Mouse (Mus musculus) embryo, embryonic 11.5 days (tissue): ENCODE measurements at regions not wholly inside any gene's neighbourhood (a gene's known extent, or its start where the extent isn't known, plus 50 kb on each side); places are given as distances from the start of the nearest gene placed in this dataset.
"Not testable (repeated sequence)": the region's sequence is repeated elsewhere in the genome, so short reads cannot be mapped to it uniquely, and the experiment has no call there.

Experiments used
- DNase-seq: peaks from one replicate; pipeline ENCODE4 v3.0.0-alpha.2; 2012; ENCODE audit warnings: low read depth, low spot score

DNA sequence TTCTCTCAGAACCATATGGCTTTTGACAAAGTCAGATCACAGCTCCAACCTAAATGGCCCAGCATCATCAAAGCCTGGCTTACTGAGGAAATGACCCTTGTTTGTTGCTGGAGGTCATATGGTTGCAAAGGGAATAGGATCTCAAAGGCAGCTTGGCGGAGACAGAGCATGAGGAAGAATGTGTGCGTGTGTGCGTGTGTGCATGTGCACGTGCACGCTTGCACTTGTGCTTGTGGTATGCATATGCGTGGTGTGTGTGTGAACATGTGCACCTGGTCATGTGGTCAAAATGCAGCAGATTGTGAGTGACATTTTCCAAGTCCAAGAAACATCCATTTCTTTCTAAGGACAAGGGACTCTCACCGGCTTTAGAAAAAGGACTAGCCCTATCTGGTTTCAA lies 216.9 kb downstream of the Dact1 start:
- no peak for DNase-seq

- DNase-seq = no peak
These were observed 222.5 kb downstream of the Dact1 start for GRCm38 (mm10) chr12:71532161-71532560.

- DNase-seq = no peak
These were observed 223.2 kb downstream of the Dact1 start for GRCm38 (mm10) chr12:71532708-71533450.

DNA sequence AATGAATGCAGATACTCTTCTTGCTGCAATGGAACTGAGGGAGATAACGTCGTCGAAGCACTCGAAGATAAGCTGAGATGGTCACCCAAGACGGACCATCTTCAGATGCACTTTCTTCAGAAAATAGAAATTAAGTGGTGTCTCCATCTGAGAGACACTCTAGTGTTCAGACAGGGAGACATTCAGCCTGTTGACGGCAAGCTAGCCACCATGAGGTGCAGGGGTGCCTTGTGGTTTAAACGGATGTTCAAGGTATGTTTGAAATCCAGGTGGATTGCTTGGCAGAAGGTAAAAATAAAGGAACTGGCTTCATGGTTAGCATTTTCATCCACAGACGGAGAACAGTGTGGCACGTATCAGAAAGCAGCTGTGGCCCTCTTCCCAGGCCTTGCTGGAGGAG lies 224.0 kb downstream of the Dact1 start:
- no peak for DNase-seq

DNA sequence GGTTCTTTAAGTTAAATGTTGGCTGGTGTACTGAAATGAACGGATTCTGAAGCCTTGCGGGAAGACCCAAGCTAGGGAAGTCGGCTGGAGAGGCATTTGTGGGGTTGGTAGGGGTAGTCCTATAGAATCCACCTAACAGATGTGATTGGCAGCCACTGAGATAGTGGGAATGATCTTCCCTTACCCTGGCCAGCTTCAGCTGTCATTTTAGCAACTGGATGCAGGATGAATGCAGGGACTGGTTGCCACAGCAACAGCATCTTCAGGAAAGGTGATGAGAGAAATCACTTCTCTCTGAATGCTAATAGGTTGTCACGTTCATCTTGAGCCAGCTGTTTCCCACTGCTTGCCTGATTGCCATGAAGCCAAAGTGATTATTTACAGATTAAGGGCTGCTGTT lies 224.5 kb downstream of the Dact1 start:
- no peak for DNase-seq

DNA sequence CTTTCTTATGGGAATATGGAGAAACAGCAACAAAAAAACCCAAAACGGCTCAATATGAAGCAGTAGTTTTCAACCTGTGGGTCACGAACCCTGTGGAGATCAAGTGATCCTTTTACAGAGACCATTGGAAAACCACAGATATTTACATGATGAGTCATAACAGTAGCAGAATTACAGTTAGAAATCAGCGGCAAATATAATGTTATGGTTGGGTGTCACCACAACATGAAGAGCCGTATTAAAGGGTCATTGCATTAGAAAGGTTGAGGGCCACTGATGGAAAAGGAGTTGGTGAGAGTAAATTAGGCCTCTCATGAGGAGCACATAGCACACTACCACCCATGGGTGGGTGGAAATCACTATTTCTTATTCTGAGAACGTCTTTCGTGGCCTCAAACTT lies 225.6 kb downstream of the Dact1 start:
- DNase-seq = no peak

DNA sequence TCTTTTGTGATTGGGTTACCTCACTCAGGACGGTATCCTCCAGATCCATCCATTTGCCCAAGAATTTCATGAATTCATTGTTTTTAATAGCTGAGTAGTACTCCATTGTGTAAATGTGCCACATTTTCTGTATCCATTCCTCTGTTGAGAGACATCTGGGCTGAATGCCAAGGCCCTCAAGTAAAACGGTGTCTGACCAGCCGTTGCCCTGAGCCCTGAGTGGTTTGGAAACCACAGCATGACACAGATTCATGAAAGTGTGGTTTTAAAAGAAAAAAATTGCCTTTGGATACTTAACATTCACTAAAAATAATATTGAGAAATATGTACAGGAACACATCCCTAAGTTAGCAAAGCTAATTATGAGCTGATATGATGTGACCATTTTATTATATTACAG lies 226.1 kb downstream of the Dact1 start:
- DNase-seq = not testable (repeated sequence)

- DNase-seq = no peak
These were observed 229.0 kb downstream of the Dact1 start for GRCm38 (mm10) chr12:71538691-71539090.

DNA sequence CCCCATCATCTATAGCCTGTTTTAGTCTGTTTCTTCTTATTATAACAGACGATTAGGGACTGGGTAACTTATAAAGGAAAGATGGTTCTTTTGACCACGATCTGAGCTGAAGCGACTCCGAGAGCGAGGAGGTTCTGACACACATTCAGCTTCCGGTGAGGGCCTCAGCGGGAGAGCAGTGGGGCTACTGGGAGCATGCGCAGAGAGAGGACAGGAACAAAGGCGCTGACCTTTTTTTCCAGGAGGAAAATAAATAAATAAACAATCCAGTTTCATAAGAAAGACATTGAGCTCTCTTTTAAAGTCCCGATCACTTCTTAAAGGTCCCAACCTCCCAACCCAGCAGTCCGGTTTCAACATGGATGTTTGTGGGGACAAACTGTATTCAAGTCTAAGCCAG lies 230.6 kb downstream of the Dact1 start:
- DNase-seq = no peak

DNA sequence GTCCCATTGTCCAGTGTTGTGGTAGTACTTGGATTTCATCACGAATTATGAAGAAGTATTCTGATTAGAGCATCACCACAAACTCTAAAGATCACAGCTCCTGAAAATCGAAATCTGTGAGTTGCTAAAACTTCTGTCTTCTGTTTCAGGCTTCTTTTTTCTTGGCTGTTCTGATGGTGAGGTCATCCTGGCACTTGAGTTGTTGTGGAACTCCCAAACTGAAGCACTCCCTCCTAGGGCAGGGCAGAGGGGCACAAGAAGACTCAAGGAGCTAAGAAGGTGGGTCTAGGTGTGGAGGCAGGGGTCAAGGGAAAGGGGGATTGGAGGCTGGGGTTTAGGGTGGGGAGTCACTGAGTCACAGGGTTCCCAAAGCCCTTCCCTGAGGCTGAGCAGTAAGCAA lies 232.3 kb downstream of the Dact1 start:
- DNase-seq = no peak

GRCm38 (mm10) chr12:71543571-71544119 lies 234.0 kb downstream of the Dact1 start:
- DNase-seq = no peak

- DNase-seq = no peak
These were observed 234.9 kb downstream of the Dact1 start for GRCm38 (mm10) chr12:71544401-71545159.

- no peak for DNase-seq
These were observed 237.0 kb downstream of the Dact1 start for GRCm38 (mm10) chr12:71546523-71547265.

DNA sequence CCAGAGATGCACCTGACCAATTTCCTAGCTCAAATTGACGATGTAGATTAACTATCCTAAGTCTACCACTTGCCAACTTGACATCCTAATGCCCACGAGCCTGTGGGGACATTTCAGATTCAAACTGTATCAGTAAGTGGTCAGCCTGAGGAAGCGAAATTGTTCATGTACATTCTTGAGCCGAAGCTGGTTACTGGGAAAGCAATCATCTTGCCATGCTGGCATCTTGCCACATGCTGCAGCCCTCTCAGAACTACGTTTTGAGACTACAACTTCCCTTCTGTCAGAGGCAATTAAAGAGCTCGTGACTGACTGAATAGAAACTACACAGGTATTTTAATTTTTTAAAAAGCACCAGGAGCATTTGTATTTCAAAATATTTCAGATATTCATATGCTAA lies 239.7 kb downstream of the Dact1 start:
- DNase-seq = no peak

- no peak for DNase-seq
These were observed 244.5 kb downstream of the Dact1 start for GRCm38 (mm10) chr12:71554212-71554611.

DNA sequence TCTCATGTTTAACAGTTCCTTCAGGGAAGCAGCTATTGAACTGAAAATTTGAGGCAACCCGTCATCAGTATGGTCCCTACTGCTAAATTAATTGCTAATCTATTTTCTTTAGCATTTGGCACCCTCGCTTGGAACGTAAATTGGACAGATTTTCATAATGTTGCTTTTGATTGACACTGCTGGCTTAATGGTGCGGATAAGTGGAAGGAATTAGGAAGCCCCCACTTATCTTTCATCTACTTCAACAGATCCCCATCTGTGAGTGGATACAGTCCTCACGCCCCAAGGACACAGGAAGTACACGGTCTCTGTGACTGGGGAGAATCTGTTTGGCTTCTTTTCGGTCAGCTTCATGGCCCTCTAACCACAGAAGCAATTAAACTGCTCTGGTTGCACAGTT lies 251.6 kb downstream of the Dact1 start:
- DNase-seq = no peak

DNA sequence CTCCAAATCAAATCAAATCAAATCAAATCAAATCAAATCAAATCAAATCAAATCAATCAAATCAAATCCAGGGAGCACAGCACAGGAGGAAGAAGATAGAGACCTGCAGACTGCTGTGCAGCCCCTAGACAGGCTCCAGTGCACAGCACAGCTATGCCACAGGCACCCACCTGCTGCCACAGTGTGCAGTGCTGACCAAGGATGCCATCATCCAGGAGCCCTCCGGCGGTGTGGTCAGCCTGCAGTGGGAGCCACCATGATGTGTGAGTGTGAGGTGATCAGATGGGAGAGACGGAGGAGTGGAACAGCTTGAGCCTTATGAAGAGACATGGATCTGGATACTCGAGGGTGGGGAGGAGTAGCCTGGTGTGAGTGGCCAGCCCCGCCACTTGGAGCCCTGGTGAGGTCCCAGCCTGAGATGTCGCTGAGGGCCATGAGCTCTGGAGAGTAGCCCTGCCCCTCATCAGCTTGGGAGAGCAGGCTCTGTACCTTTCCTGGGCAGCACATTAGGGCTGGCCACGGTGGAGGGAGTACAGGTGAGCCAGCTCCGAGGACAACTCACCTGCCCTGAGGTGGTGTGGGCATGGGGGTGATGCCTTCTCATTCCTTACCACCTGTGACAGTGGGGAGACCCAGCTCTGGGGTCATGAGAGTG lies 252.4 kb downstream of the Dact1 start:
- no peak for DNase-seq

DNA sequence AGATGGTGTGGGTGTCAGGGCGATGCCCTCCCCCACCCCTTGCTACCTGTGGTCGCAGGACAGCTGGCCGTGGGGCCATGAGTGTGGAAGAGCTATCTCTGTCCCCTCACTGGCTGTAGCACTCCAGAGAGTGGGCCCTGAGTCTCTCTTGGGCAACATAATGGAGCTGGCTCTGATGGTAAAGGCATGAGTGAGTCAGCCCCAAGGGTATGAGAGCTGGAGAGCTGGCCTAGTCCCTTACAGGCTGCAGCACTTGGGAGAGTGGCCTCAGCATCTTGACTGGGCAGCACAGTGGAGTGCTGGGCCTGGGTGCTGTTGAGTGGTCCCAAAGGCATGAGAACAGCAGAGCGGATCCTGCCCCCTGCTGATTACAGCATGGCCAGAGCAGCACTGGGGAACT lies 253.5 kb downstream of the Dact1 start:
- DNase-seq = no peak

GRCm38 (mm10) chr12:71566371-71566770 lies 256.7 kb downstream of the Dact1 start:
- no peak for DNase-seq

- no peak for DNase-seq
These were observed 258.6 kb downstream of the Dact1 start for GRCm38 (mm10) chr12:71568251-71568650.

- DNase-seq = no peak
These were observed 259.3 kb downstream of the Dact1 start for GRCm38 (mm10) chr12:71568880-71569390.
